Mouse (Mus musculus): Measurements from ENCODE around the gene Poc1b. TPM values are rescaled to one million over a fixed set of nuclear protein-coding genes. Genes with fewer than 3 reads are reported as not detected.
"Not testable (repeated sequence)": the region's sequence is repeated elsewhere in the genome, so short reads cannot be mapped to it uniquely, and the experiment has no call there.

The Poc1b gene
- polyA plus RNA-seq, 1 experiment, result 2.0 TPM

GRCm38 (mm10) chr10:99151580-99151979 is 44.7 kb downstream of the Poc1b start:
- no peak for TF ChIP-seq CTCF (IDR thresholded peaks at IDR 0.05; ENCODE audit: control insufficient read depth, insufficient read depth, low read length)

GRCm38 (mm10) chr10:99152063-99152462 is 45.2 kb downstream of the Poc1b start:
- 77% methylated on average over 6 of the region's 6 CpGs for WGBS
- no peaks in the 10 kb centered on the region for H3K4me1 ChIP-seq (ENCODE audit: control insufficient read depth, insufficient read depth, low read length)
- no peak overlapping the region for H3K27ac ChIP-seq (ENCODE audit: control insufficient read depth, insufficient read depth, low read depth, low read length, poor library complexity)
- H3K4me3 ChIP-seq (replicated peaks; ENCODE audit: control insufficient read depth, low read depth, low read length), result no peak overlapping the region
- TF ChIP-seq CTCF (IDR thresholded peaks at IDR 0.05; ENCODE audit: control insufficient read depth, insufficient read depth, low read length), result peak; percentile 55
- TF ChIP-seq POLR2A (IDR thresholded peaks at IDR 0.05; ENCODE audit: borderline replicate concordance, control insufficient read depth, low read depth, low read length), result no peak

More at GRCm38 (mm10) chr10:99151580-99151979, 44.7 kb downstream of the Poc1b start:
- H3K4me3 ChIP-seq (replicated peaks; ENCODE audit: control insufficient read depth, low read depth, low read length), result no peak overlapping the region
- H3K4me1 ChIP-seq (ENCODE audit: control insufficient read depth, insufficient read depth, low read length), result no peaks in the 10 kb centered on the region
- H3K27ac ChIP-seq (ENCODE audit: control insufficient read depth, insufficient read depth, low read depth, low read length, poor library complexity), result no peak overlapping the region
- WGBS, result 84% methylated on average over 1 of the region's 1 CpGs

GRCm38 (mm10) chr10:99154635-99155034 is 47.8 kb downstream of the Poc1b start:
- 88% methylated on average over 8 of the region's 8 CpGs for WGBS

GRCm38 (mm10) chr10:99156808-99157207 is 50.0 kb downstream of the Poc1b start:
- no peak overlapping the region for H3K27ac ChIP-seq (ENCODE audit: control insufficient read depth, insufficient read depth, low read depth, low read length, poor library complexity)
- TF ChIP-seq CTCF (IDR thresholded peaks at IDR 0.05; ENCODE audit: control insufficient read depth, insufficient read depth, low read length) (peak; percentile 25; the same call in 1 of the 2 replicates), POLR2A (IDR thresholded peaks at IDR 0.05; ENCODE audit: borderline replicate concordance, control insufficient read depth, low read depth, low read length) (no peak)
- no peak overlapping the region for H3K4me3 ChIP-seq (replicated peaks; ENCODE audit: control insufficient read depth, low read depth, low read length)
- no peaks in the 10 kb centered on the region for H3K4me1 ChIP-seq (ENCODE audit: control insufficient read depth, insufficient read depth, low read length)
- 81% methylated on average over 5 of the region's 5 CpGs for whole genome bisulfite sequencing

More at GRCm38 (mm10) chr10:99154635-99155034, 47.8 kb downstream of the Poc1b start:
- H3K4me3 ChIP-seq (replicated peaks; ENCODE audit: control insufficient read depth, low read depth, low read length), result no peak overlapping the region
- TF ChIP-seq POLR2A (IDR thresholded peaks at IDR 0.05; ENCODE audit: borderline replicate concordance, control insufficient read depth, low read depth, low read length) (no peak), CTCF (IDR thresholded peaks at IDR 0.05; ENCODE audit: control insufficient read depth, insufficient read depth, low read length) (no peak)
- no peak overlapping the region for H3K27ac ChIP-seq (ENCODE audit: control insufficient read depth, insufficient read depth, low read depth, low read length, poor library complexity)
- no peaks in the 10 kb centered on the region for H3K4me1 ChIP-seq (ENCODE audit: control insufficient read depth, insufficient read depth, low read length)

DNA sequence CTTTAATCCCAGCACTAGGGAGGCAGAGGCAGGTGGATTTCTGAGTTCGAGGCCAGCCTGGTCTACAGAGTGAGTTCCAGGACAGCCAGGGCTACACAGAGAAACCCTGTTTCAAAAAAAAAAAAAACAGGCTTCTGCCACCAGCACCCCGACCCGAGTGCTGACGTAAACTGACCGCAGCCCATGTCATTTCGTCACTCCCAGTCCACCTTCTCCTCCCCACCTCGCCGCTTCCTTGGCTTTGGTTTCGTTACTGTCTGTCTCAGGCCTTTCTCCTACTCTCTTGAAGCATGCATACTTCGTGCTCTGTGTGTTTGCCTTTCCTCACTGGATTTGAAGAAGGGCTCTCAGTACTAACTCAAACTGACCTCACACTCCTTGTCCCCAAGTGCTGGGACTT is 50.9 kb downstream of the Poc1b start:
- not testable (repeated sequence) for H3K27ac ChIP-seq (ENCODE audit: control insufficient read depth, insufficient read depth, low read depth, low read length, poor library complexity); H3K4me3 ChIP-seq (replicated peaks; ENCODE audit: control insufficient read depth, low read depth, low read length); H3K4me1 ChIP-seq (ENCODE audit: control insufficient read depth, insufficient read depth, low read length)
- 56% methylated on average over 10 of the region's 10 CpGs for WGBS

- peak; percentile 68 for TF ChIP-seq CTCF (IDR thresholded peaks at IDR 0.05; ENCODE audit: control insufficient read depth, insufficient read depth, low read length)
- no peak for TF ChIP-seq POLR2A (IDR thresholded peaks at IDR 0.05; ENCODE audit: borderline replicate concordance, control insufficient read depth, low read depth, low read length)
- 42% methylated on average over 8 of the region's 8 CpGs for WGBS
Measured at GRCm38 (mm10) chr10:99161987-99162582, 55.2 kb downstream of the Poc1b start.

DNA sequence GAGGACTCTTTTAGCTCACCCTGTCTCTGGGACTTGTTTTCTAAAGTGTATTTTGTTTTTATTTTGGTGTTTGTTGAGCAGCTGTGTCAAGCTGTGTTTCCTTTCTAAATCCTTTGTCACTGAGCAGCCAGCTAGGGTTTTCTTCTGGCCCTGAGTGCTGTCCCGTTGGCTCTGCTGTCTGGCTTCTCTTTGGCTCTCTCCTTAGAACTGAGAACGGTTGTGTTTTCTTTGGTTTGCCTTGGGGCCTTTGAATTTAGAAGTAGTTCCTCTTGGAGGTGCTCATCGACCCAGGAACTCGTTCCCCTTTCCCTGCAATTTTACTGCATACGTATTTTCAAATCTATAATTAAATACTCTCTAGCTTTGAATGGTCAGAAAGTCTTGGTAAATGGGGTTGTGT is 56.2 kb downstream of the Poc1b start:
- peaks cover 2% of the 10 kb centered on the region; the same call in 1 of the 2 replicates for H3K4me1 ChIP-seq (ENCODE audit: control insufficient read depth, insufficient read depth, low read length)
- no peak overlapping the region for H3K27ac ChIP-seq (ENCODE audit: control insufficient read depth, insufficient read depth, low read depth, low read length, poor library complexity)
- no peak for TF ChIP-seq CTCF (IDR thresholded peaks at IDR 0.05; ENCODE audit: control insufficient read depth, insufficient read depth, low read length)
- TF ChIP-seq POLR2A (IDR thresholded peaks at IDR 0.05; ENCODE audit: borderline replicate concordance, control insufficient read depth, low read depth, low read length), result no peak
- WGBS, result 78% methylated on average over 5 of the region's 5 CpGs
- no peak overlapping the region for H3K4me3 ChIP-seq (replicated peaks; ENCODE audit: control insufficient read depth, low read depth, low read length)

More at GRCm38 (mm10) chr10:99161987-99162582, 55.2 kb downstream of the Poc1b start:
- Histone ChIP-seq H3K4me3 (replicated peaks; ENCODE audit: control insufficient read depth, low read depth, low read length) (no peak overlapping the region), H3K4me1 (ENCODE audit: control insufficient read depth, insufficient read depth, low read length) (peaks cover 2% of the 10 kb centered on the region; the same call in 1 of the 2 replicates), H3K27ac (ENCODE audit: control insufficient read depth, insufficient read depth, low read depth, low read length, poor library complexity) (no peak overlapping the region)

- Histone ChIP-seq H3K4me1 (ENCODE audit: control insufficient read depth, insufficient read depth, low read length) (peaks cover 4% of the 10 kb centered on the region; the same call in 1 of the 2 replicates), H3K4me3 (replicated peaks; ENCODE audit: control insufficient read depth, low read depth, low read length) (no peak overlapping the region), H3K27ac (ENCODE audit: control insufficient read depth, insufficient read depth, low read depth, low read length, poor library complexity) (no peak overlapping the region)
- 28% methylated on average over 13 of the region's 13 CpGs for WGBS
- TF ChIP-seq POLR2A (IDR thresholded peaks at IDR 0.05; ENCODE audit: borderline replicate concordance, control insufficient read depth, low read depth, low read length) (no peak), CTCF (IDR thresholded peaks at IDR 0.05; ENCODE audit: control insufficient read depth, insufficient read depth, low read length) (peak; percentile 9; the same call in 1 of the 2 replicates)
Measured at GRCm38 (mm10) chr10:99164871-99165477, 58.1 kb downstream of the Poc1b start.

Data from bone marrow, adult 2 months (tissue).